Mouse (Mus musculus) MEL-GATA-1-ER (cell line): ENCODE results near the gene Bzw1.
"Not testable (repeated sequence)": the region's sequence is repeated elsewhere in the genome, so short reads cannot be mapped to it uniquely, and the experiment has no call there.

ENCODE experiments used
- DNase-seq: peaks from one replicate; pipeline ENCODE4 v3.0.0-alpha.2; 2012; ENCODE audit warnings: low read depth; ENCODE audit errors: extremely low read depth

Bzw1 gene

DNA sequence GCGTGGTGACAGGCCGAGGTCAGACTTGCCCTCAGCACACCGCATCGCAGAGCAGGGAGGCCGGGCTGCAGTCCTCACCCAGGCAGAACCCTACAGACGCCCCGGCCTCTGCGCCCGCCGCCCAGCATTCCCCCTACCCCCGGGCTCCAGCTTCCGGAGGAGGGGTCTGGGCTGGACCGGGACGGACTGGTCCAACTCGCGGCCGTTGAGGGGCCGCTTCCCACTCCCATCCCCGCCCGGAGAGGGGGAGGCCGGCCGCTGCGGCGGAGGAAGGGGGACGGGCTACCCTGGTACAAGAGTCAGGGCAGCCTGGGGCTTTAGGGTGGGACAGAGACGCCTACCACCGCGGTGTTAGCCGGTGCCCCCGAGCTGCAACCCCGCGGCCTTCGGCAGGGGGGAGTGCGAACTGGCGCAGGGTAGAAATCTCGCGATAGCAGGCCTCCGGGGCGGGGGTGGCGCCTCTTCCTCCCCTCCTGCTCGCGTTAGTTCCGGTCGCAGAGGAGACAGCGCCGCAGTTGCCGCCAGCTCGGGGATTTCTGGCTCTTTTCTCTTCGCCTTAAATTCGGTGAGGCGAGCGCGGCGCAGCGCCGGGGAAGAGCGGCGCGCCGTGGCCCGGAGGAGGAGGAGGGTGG is at the start of gene Bzw1:
Gene Bzw1, plus strand, starts transcription at position 247 of the 632 bp plus-strand sequence.
- DNase-seq = peak; percentile 87

DNA sequence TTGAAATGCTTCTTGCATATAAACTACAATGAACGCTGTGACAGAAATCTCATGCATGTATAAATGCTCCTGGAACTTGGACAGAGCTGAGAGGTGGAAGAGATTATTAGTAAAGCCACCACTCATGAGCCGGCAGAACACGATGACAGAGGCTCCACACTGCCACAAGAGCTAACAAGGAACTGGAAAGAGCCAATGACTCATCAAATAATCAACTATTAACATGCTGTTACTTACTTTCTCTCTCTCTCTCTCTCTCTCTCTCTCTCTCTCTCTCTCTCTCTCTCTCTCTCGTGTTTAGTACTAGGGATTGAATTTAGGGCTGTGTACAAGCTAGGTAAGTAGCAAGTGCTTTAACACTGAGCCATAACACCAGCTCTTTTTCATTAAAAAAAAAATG is 48.8 kb upstream of the Bzw1 start:
- peak; percentile 21 for DNase-seq

DNA sequence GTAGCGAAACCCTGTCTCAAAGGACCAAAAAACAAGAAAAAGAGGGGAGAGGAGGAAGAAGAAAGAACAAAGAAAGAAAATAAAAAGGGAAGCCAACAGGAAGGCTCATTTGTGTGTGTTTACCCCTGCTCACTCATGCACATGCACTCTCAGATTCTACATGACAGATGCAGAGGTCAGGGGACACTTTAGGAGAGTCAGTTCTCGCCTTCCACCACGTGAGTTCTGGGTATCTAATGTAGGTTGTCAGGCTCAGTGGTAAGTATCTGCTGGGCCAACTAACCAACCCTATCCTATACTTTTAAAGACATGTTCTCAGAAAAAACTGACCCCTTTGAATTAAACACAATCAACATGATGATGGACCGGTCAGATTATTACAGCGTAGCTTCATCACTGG is 48.1 kb upstream of the Bzw1 start:
- DNase-seq = no peak

DNA sequence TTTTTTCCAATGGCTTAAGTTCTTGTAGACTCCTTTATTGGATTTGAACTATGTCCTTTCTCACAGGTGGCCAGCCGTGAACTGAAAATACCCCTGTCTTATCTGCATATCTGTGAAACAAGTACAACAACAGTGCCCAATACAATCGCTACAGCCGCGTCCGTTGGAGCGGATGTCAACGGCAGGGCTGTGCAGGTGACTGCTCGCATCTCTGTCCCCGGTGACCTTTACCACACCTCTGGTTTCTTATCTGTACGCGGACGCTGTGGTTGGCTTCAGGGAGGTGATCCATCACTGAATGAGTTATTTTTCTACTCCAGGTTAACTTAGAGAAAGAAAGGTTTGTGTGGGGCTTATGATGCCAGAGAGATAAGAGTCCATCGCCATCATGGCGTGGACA is 46.5 kb upstream of the Bzw1 start:
- no peak for DNase-seq

DNA sequence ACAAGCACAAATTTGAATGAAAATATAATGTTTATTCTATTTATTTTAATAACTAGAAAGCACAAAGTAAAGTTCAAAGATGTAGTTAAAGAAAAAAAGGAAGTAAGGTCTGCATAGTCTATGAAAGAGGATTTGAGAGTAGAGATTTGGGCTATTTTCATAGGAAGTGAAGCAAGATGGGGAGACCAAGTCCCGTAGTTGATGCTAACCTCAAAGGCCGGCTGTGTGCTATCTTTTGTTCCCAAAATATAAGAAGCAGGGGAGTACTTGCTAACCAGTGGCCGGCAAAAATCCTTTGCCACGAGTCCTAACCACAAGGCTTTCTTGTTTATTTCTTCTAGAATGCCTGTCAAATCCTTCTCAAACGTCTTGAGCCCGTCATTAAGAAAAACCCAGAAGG is 44.0 kb upstream of the Bzw1 start:
- DNase-seq = peak; percentile 12

DNA sequence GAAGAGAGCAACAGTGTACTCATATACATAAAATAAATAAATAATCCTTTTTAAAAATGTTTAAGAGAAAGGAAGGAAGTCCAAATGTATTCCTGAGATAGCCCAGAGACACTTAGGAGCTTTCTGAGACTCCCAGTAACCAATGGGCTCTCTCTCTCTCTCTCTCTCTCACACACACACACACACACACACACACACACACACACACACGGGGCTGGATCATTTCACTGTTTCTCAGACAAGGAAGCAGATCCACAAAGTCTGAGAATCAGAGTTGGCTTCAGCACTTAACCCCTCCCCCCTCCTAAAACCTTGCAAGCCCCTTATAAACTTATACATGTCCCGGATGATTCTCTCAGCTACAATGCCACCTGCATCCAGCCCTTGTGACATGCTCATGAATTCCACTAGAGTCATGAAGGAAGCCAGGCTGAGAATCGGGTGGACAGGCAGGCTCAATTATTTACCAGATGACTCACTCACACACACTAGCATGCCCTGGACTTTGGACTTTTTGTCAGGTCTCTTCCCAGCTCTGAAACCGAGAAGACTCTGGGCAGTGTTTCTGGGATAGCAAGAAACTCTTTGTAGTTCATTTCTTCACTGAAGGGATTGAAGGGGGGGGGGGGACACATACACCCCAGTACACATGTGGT is 39.3 kb upstream of the Bzw1 start:
- no peak for DNase-seq

DNA sequence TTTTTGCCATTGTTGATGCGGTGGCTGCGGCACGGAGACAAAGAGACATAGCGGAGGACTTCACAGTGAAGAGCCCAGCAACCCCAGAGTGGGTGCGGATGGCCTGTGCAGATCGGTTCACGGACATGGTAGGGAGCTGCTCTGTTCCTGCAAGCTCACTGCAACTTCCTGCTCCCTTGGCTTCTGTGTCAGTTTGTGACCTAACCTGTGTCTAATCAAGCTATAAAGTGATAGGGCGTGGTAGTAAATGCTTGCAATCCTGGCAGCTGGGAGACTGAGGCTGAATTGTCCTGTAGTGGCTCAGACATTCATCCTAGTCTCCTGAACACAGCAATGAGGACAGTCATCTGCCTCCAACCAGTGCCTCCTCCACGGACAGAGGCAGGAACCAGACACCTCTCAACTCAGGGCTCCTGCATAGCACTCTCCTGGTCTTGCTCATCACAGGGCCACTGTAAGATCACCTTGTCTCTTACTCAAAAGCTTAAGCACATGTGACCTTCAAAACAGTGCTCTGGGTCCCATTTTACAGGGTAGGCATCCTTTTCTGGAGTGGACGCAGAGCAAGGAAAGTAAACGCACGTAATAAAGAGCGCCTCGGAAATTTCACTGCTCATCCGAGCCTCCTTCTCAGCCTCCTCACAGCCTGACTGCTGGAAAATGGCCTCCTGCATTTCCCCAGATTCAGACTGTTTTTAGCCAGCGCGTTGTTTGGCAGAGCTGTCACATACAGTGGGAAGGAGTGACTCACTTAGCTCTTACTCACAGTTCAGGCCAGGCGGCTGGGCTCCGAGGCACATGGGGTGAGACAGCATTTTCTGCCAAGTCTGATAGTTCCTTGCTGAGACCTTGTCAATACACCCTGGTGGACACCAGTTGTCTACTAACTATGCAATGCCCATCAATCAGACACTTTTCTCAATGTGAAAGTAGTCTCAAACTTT is 33.5 kb upstream of the Bzw1 start:
- DNase-seq = no peak

DNA sequence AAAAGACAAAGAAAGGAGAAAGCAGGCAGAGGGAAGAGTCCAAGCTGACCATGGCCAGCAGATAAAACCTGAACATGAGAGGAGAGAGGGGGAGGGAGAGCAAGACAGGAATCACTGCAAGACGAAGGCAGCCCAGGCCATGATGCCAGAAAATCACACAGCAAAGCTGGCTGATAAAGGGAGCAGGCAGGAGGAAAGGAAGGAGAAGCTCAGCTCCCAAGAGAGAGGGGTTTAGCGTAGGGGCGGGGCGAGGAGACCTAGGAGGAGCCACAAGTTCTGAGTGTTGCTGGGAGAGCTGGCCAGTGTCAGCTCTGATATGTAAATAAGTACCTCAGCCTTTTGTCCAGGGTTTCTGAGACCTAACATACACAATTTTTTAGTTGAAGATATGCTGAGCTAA is 30.4 kb upstream of the Bzw1 start:
- no peak for DNase-seq

DNA sequence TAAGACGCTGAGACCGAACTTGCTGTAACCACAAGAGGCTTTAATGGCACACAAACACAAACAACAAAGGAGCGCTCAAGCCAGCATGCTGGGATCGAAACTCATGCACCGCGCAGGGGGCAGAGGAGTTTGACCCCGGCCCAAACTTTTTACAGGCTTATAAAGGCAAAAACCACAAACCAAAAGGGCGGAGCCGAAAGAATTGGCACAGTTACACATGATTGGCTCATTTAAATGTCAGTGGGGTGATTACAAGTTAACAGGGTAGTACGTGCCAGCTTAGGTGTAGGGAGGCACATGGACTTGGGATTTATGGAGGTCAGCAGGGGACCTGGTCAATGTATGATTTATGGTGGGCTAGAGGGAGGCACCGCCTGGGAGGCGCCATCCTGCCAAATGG is 28.1 kb upstream of the Bzw1 start:
- DNase-seq = no peak

DNA sequence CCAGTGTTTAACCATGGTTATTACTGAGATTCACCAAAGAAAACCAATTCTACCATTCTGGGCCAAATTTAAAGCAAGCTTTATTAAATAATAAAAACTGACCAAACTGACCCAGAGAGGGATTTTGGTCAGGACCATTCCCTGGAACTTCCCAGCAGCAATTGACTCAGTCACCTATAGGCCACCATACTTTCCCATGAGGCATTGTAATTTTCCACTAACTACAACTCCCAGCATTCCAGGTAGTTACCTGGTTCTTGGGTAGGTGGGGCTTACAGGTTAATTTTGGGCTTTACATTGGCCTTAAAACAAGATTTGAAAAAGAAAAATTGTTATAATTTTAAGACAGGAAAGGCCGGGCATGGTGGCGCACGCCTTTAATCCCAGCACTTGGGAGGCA is 26.9 kb upstream of the Bzw1 start:
- DNase-seq = no peak

DNA sequence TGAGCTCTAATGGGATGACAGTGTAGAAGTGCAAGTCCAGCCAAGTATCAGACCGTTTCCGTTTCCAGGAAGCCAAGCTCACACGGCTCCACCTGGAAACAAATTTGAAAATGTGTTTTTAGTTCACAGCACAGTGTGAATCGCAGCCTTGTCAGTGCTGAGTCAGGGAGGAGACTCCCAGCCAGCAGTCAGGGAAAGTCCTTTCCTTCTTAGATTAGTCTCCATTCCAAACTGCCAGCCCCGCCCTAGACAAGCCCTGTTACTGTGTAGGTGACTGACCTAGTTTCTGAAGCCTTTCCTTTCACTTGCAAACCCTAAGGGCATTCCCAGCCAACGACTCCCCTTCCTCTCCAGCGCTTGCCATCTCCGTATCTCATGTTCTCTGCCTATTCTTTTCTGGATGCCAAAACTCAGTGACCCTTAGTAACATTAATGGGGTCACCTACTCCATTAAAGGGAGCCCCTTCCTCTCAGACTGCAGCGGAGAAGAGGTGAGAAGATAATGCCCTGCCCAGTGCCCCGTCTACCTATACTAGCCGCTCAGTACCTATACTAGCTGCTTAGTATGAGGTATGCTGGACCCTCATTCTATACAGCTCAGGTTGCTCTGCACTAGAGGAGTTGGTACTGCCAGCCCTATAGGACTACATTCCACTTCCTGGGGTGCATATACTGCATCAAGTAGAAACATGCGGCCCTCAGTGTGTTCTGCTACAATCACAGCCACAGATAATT is 25.8 kb upstream of the Bzw1 start:
- DNase-seq = no peak

DNA sequence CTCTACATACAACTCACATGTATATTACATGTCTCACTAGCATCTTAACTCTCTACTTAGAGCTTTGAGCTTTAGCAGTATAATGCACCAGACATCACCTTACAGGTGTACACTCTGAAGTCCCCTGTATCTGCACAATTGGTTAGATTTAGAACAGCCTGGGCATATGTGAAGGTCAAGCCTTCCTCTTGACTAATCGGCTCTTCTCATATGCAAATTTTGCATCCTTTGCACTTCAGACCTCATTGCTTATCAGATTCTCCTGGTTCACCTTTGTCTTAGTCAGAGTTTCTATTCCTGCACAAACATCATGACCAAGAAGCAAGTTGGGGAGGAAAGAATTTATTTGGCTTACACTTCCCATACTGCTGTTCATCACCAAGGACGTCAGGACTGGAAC is 23.0 kb upstream of the Bzw1 start:
- no peak for DNase-seq

DNA sequence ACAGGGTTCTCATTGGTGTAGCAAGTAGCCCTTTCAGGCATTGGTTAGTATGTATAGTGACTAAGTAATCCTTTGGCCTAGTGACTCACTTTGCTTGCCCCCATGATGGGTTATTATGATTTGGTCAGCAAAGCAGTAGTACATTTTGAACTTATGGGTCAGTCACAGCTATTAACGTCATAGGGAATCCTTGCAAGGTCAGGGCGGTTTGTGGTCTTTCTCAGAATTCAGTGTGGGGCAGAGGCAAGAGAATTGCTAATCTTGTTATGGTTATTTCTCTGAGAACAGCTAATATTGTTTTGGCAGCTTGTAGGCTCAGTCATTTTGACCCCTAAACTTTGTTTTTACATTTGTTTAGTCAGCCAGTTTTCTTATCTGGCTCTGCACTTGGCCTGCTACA is 18.4 kb upstream of the Bzw1 start:
- DNase-seq = not testable (repeated sequence)

DNA sequence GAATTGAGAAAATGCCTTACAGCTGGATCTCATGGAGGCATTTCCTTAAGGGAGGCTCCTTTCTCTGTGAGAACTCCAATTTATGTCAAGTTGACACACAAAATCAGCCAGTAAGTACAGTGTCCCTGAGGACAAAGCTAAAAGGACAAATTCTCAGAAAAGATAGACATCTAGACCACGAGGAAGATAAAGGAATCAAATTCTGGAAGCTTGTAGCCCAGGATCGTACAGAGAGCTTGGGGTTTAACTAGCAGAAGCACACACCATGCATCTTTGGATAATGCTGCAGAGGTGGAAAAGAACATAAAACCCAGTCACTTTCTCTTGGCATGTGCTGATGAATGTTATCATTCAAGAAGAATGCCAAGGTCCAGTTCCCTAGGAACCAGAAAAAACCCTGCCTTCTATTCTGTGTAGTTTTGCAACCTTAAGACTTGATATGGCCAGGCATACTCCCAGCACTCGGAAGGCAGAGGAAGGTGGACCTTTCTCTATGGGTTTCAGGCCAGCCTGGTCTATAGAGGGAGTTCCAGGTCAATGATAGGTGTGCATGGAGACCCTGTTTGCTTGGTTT is 17.0 kb upstream of the Bzw1 start:
- DNase-seq = no peak

DNA sequence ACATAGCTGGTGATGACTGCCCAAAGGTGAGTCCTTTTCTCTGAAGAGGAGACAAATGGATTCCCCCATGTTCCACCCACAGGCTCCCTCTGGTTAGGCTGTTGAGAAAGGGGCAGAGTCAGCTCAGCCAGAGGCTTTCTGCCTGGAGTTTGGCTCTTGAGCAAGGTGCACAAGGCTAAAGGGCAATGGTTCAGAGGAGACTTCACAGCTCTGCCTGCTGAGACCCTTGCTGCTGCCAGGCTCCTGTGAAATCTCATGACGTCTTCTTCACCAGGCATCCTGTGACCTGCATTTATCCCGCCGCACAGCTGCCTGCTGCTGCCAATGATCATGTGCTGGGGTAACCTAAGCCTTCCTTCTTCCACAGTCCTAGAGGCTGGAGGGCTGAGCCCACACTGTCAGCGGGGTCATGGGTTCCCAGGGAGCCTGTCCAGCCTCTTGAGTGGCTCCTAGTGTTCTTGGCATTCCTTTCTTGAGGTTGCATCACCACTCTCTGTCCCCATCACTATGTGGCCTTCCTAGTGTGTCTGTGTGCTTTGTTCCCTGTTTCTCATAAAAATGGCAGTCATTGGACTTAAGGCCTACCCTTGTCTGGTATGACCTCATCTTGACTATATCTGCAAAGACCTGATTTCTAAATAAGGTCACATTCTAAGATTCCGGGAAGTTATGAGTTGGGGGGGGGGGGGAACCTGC is 10.0 kb upstream of the Bzw1 start:
- no peak for DNase-seq

DNA sequence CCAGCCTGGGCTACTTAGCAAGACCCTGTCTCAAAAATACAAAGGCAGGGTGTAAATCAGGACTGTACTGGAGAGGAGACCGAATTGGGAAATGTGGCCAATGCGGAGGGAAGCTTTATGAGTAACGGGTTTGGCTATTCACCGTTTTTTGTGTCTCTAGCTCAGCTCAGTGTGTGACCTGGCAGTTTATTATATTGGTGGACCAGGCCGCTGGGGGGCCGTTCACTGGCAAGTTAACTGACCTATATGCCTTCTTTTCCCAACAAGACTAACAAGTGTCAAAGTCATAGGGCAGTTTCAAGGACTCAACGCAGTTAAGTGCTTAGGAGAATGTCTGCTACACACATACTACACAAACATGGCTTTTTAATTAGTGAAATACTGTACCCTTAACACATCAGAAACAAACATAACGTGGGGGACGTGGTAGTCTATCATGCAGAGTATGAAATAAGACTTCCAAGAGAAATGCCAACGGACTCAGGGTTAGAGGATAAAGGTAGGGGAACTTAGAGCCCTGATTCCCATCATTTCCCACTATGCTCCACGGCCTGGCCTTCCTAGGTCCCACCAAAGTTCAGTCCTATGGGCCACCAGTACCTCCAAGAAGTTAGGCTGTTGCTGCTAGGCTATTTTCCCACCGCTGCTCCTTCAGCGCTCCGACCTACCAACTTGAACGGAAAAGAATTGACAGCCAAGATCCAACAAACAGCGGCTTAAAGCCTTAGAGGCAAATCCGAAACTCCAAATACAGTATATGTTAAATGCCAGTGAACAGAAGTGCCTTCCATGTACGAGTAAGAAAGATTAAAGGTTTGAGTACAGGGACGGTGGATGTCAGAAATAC is 1.1 kb upstream of the Bzw1 start:
- no peak for DNase-seq

DNA sequence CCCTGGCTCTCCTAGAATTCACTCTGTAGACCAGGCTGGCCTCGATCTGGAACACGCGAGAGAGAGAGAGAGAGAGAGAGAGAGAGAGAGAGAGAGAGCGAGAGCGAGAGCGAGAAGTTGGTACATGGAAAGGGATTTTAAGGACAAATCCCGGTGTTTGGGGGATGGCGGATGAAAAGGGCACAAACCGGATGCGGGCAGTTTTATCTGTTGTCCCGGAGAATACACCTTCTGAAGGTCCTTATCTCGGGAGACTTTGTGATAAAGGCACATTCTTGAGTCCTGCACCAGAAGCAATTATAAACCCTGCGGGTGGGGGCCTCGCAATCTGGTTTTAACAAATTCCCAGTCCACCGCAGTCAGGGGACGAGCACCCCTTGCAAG is 438 bp upstream of the Bzw1 start:
- DNase-seq = no peak

DNA sequence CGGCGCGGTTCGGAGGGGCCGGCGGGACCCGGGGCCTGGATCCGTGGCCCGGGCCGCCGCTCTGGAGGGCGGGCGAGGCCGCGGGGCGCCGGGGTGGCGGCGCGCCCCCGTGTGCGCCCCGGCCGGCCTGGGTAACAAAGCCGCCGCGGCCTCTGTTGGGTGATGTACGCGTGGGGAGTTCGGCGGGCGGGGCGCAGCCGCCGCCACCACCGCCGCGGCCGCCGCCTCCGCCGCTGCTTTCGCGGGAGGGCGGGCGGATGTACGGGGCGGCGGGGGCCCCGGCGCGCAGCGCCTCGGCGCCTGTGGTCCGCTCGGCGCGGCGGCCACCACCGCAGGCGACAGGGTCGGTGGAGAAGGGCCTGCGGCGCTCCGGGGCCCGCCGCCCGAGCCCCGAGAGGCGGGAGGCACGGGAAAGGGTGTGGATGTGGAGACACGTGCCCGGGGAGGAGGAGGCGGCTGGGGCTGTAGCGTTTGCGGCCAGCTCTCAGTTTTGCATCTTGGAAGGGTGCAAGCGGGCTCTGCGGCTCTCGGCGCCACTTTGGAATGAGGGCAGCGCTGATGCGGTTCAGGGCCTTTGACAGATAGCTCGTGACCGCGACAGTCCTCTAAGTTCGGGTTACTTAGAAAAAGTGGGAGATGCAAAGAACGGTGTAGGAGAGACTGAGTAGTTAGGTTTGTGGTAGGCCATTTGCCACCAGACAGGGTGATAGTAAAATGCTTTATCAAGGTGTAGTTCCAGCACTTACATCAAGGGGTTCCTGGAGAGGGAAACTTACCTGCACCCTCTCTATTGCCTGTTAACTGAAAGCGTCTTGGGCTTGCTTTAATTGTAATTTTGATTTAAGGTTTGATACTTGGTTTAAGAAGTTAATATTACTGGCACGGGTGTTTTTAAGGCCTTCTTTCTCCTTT is 842 bp downstream of the Bzw1 start:
- DNase-seq = peak; percentile 57

DNA sequence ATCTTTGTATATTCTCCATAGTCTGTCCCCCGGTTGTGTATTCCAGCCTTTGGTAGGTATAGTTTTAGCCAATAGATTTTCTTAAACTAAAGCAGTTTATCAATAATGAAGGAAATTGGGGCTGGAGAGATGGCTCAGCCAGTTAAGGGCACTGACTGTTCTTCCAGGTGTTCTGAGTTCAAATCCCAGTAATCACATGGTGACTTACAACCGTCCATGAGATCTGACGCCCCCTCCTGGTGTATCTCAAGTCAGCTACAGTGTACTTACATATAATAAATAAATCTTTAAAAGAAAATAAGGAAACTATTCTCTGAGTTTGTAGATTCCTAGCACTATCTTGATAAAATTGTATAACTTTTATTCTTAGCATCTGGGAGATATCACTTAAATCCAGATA is 2.6 kb downstream of the Bzw1 start:
- DNase-seq = no peak
